Mouse (Mus musculus): ENCODE measurements around the gene Tspan9.

DNA sequence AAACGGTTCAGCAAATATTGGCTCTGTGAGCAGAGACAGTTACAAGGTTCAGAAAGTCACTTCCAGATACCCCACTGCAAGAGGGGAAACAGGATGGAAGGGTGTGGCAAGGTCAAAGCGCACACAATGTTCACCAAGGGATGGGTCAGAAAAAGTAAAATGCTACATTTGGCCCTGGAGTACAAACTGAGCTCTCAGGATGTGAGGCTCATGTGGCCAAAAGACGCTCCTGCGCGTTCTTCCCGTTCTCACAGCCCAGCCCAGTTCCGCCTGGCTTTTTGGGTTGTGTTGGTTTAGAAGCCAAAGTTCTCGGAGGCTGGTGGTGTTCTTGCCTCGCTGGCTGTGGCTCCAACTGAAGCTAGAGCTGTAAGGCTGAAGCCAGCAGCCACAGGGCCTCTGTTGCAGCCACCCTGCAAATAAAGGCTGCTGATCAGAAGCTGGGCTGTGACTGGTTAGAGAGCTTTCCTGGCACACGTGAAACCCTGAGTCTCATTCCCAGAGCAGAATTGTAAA, 9.7 kb downstream of the Tspan9 start:
- TF ChIP-seq CTCF (IDR thresholded peaks at IDR 0.05; ENCODE audit: low read depth) (no peak), EP300 (IDR thresholded peaks at IDR 0.05; ENCODE audit: low read depth) (no peak)
